Comparison of ENCODE assay signal across 9 mouse cellular contexts in genomic region chr4:58944206-58944553, GRCm38 (mm10). TPM values are rescaled to one million over a fixed set of nuclear protein-coding genes. Genes with fewer than 3 reads are reported as not detected.
A peak's percentile ranks its signal among the peaks of the same experiment; 100 is the strongest.
DNase-seq lines count a peak whose midpoint lies in the region; ATAC-seq and TF ChIP-seq lines count a peak whose summit lies in the region.
"Had no signal": no experiment of that assay in that cellular context is flagged by ENCODE, and none has a peak within 500 bp of the region (broad histone marks: within the 10 kb centered on the region; RNA-seq: fewer than 3 reads in every experiment).

No protein-coding gene starts in this region.

- H3K27me3 ChIP-seq in heart, embryonic 10.5 days (ENCODE audit: insufficient read depth, poor library complexity, severe bottlenecking), result peaks cover 33% of the 10 kb centered on the region
- H3K27me3 ChIP-seq in forebrain, embryonic 14.5 days (replicated peaks; ENCODE audit: control insufficient read depth, insufficient read depth, low read length), result no peaks in the 10 kb centered on the region
- H3K27me3 ChIP-seq in liver, embryonic 14.5 days (ENCODE audit: control insufficient read depth, insufficient read depth, low read length), result peaks cover 30% of the 10 kb centered on the region

- WGBS in heart, embryonic 10.5 days, result 24% methylated on average over 6 of the region's 6 CpGs
- 16% methylated on average over 6 of the region's 6 CpGs for WGBS in forebrain, embryonic 14.5 days
- WGBS in liver, embryonic 14.5 days (ENCODE audit: insufficient replicate concordance), result 6% methylated on average over 6 of the region's 6 CpGs

- ATAC-seq in forebrain, embryonic 14.5 days, result peak; percentile 25
- ATAC-seq in liver, embryonic 14.5 days (ENCODE audit: insufficient read depth), result no peak

- H3K4me2 ChIP-seq in forebrain, embryonic 14.5 days (ENCODE audit: low read length), result peak overlapping the region; percentile 85
- H3K4me2 ChIP-seq in liver, embryonic 14.5 days (ENCODE audit: low read depth), result peak overlapping the region; percentile 69

- no peak for DNase-seq in heart, embryonic 10.5 days (ENCODE audit: low spot score)
- no peak for DNase-seq in heart, adult 18-20 months
- DNase-seq in CD4-positive helper T cell, adult 2 months (ENCODE audit: low read depth, low spot score), result peak; percentile 35
- no peak for DNase-seq in forebrain, embryonic 14.5 days (ENCODE audit: low spot score)
- DNase-seq in liver, embryonic 14.5 days (ENCODE audit: low read depth in 3 of 3, low spot score in 3 of 3), result no peak
- no peak for DNase-seq in layer of hippocampus, adult 8-10 months (ENCODE audit: low spot score in 2 of 2)
- DNase-seq in cerebellum, adult 8-10 months, result no peak
- no peak for DNase-seq in urinary bladder, postnatal 25 days (ENCODE audit: low spot score)

- no peak overlapping the region for H3K27ac ChIP-seq in heart, embryonic 10.5 days
- no peak overlapping the region for H3K27ac ChIP-seq in forebrain, embryonic 14.5 days (ENCODE audit: low read depth, low read length)
- H3K27ac ChIP-seq in liver, embryonic 14.5 days, result no peak overlapping the region

- H3K4me3 ChIP-seq in heart, embryonic 10.5 days, result peak overlapping the region; percentile 80
- H3K4me3 ChIP-seq in forebrain, embryonic 14.5 days (ENCODE audit: low read depth, low read length), result peak overlapping the region; percentile 70
- H3K4me3 ChIP-seq in liver, embryonic 14.5 days (ENCODE audit: insufficient read depth in 1 of 2, low read depth in 2 of 2, low read length in 2 of 2), result peak overlapping the region; percentile 58 to 60; a peak in 3 of 4 replicates

- no peaks in the 10 kb centered on the region for H3K9me3 ChIP-seq in heart, embryonic 10.5 days
- H3K9me3 ChIP-seq in forebrain, embryonic 14.5 days (replicated peaks; ENCODE audit: control insufficient read depth, low read length), result no peaks in the 10 kb centered on the region
- no peaks in the 10 kb centered on the region for H3K9me3 ChIP-seq in liver, embryonic 14.5 days (ENCODE audit: control insufficient read depth, low read length)

- peaks cover 10% of the 10 kb centered on the region; the same call in 1 of the 2 replicates for H3K4me1 ChIP-seq in heart, embryonic 10.5 days
- no peaks in the 10 kb centered on the region for H3K4me1 ChIP-seq in forebrain, embryonic 14.5 days (ENCODE audit: control insufficient read depth, insufficient read depth, low read length)
- 0 out of 4 replicates have a peak, but pooled peaks cover 0 to 2% of the 10 kb centered on the region in 2 experiments for H3K4me1 ChIP-seq in liver, embryonic 14.5 days (replicated peaks; ENCODE audit: control insufficient read depth in 2 of 2, insufficient read depth in 2 of 2, low read length in 1 of 2)

- H3K9ac ChIP-seq in forebrain, embryonic 14.5 days (ENCODE audit: low read length), result peak overlapping the region; percentile 74
- H3K9ac ChIP-seq in liver, embryonic 14.5 days (replicated peaks), result no peak overlapping the region

- TF ChIP-seq CTCF in liver, embryonic 14.5 days (IDR thresholded peaks at IDR 0.05; ENCODE audit: low read depth), result no peak

- no peak for TF ChIP-seq EP300 in liver, embryonic 14.5 days (IDR thresholded peaks at IDR 0.05; ENCODE audit: low read depth)

- no peaks in the 10 kb centered on the region for H3K36me3 ChIP-seq in heart, embryonic 10.5 days
- no peaks in the 10 kb centered on the region for H3K36me3 ChIP-seq in forebrain, embryonic 14.5 days (ENCODE audit: control insufficient read depth, insufficient read depth, low read length)
- H3K36me3 ChIP-seq in liver, embryonic 14.5 days (replicated peaks; ENCODE audit: control insufficient read depth, insufficient read depth, low read depth), result no peaks in the 10 kb centered on the region

RNA-seq across cellular contexts. Expression of gene Zkscan16, which starts 0.8 kb away (rescaled TPM):
- 0.28 and 0.38 TPM in 2 replicates for polyA plus RNA-seq in heart, embryonic 10.5 days (2016; fragmentation: Nextera tagmentation; extraction: Ambion mirVana)
- total RNA-seq in heart, adult 18-20 months (2021), result under 1 TPM; 0.15 to 0.39 TPM
- polyA plus RNA-seq in forebrain, embryonic 14.5 days (2014; fragmentation: Nextera tagmentation; extraction: Ambion mirVana), result 0.62 and 1.2 TPM in 2 replicates
- polyA plus RNA-seq in liver, embryonic 14.5 days (2012; rRNA removed), result 0.03 and 0.08 TPM in 2 replicates
- polyA plus RNA-seq in liver, embryonic 14.5 days (2014; fragmentation: Nextera tagmentation; extraction: Ambion mirVana), result 0.06 and 0.11 TPM in 2 replicates
- total RNA-seq in layer of hippocampus, adult 8-10 months (2022), result 10 to 100 TPM; 56.0 to 63.3 (median 58.3) TPM

RNA-seq across cellular contexts. Expression of gene Ecpas, which starts 31.6 kb away (rescaled TPM):
- 25.6 and 30.4 TPM in 2 replicates for polyA plus RNA-seq in heart, embryonic 10.5 days (2016; fragmentation: Nextera tagmentation; extraction: Ambion mirVana)
- total RNA-seq in heart, adult 18-20 months (2021), result 100 to 1,000 TPM; 205 to 221 TPM
- polyA plus RNA-seq in forebrain, embryonic 14.5 days (2014; fragmentation: Nextera tagmentation; extraction: Ambion mirVana), result 26.7 and 36.0 TPM in 2 replicates
- 5.5 and 9.7 TPM in 2 replicates for polyA plus RNA-seq in liver, embryonic 14.5 days (2012; rRNA removed)
- polyA plus RNA-seq in liver, embryonic 14.5 days (2014; fragmentation: Nextera tagmentation; extraction: Ambion mirVana), result 16.8 and 20.8 TPM in 2 replicates
- 100 to 1,000 TPM; 118 to 183 (median 129) TPM for total RNA-seq in layer of hippocampus, adult 8-10 months (2022)

RNA-seq across cellular contexts. Expression of gene Ptgr1, which starts 42.7 kb away (rescaled TPM):
- polyA plus RNA-seq in heart, embryonic 10.5 days (2016; fragmentation: Nextera tagmentation; extraction: Ambion mirVana), result 10.6 and 17.0 TPM in 2 replicates
- total RNA-seq in heart, adult 18-20 months (2021), result 1 to 10 TPM; 3.0 to 3.7 TPM
- polyA plus RNA-seq in forebrain, embryonic 14.5 days (2014; fragmentation: Nextera tagmentation; extraction: Ambion mirVana), result 4.9 and 5.9 TPM in 2 replicates
- polyA plus RNA-seq in liver, embryonic 14.5 days (2012; rRNA removed), result 6.2 and 11.1 TPM in 2 replicates
- polyA plus RNA-seq in liver, embryonic 14.5 days (2014; fragmentation: Nextera tagmentation; extraction: Ambion mirVana), result 14.8 and 16.0 TPM in 2 replicates
- total RNA-seq in layer of hippocampus, adult 8-10 months (2022), result 1 to 10 TPM; 1.6 to 3.4 (median 3.1) TPM

RNA-seq across cellular contexts. Expression of gene Dnajc25, which starts 50.7 kb away (rescaled TPM):
- polyA plus RNA-seq in heart, embryonic 10.5 days (2016; fragmentation: Nextera tagmentation; extraction: Ambion mirVana), result 7.4 and 11.4 TPM in 2 replicates
- total RNA-seq in heart, adult 18-20 months (2021), result 10 to 100 TPM; 19.8 to 22.3 TPM
- 4.9 and 6.5 TPM in 2 replicates for polyA plus RNA-seq in forebrain, embryonic 14.5 days (2014; fragmentation: Nextera tagmentation; extraction: Ambion mirVana)
- polyA plus RNA-seq in liver, embryonic 14.5 days (2012; rRNA removed), result 1.4 and 2.4 TPM in 2 replicates
- 5.4 and 7.1 TPM in 2 replicates for polyA plus RNA-seq in liver, embryonic 14.5 days (2014; fragmentation: Nextera tagmentation; extraction: Ambion mirVana)
- total RNA-seq in layer of hippocampus, adult 8-10 months (2022), result 1 to 10 TPM; 5.5 to 8.9 (median 6.1) TPM

RNA-seq across cellular contexts. Expression of gene Gm20503, which starts 58.8 kb away (rescaled TPM):
- polyA plus RNA-seq in heart, embryonic 10.5 days (2016; fragmentation: Nextera tagmentation; extraction: Ambion mirVana), result 10.9 and 14.1 TPM in 2 replicates
- total RNA-seq in heart, adult 18-20 months (2021), result 1 to 10 TPM; 4.2 to 4.4 TPM
- 1.5 and 5.3 TPM in 2 replicates for polyA plus RNA-seq in forebrain, embryonic 14.5 days (2014; fragmentation: Nextera tagmentation; extraction: Ambion mirVana)
- polyA plus RNA-seq in liver, embryonic 14.5 days (2012; rRNA removed), result not detected in 2 replicates
- 4.4 and 5.1 TPM in 2 replicates for polyA plus RNA-seq in liver, embryonic 14.5 days (2014; fragmentation: Nextera tagmentation; extraction: Ambion mirVana)
- total RNA-seq in layer of hippocampus, adult 8-10 months (2022), result 1 to 10 TPM in 3 of 4 experiments, not detected in 1; 1.3 to 2.6 (median 1.5) TPM
- polyA plus RNA-seq: C2C12 had no signal
